Mouse (Mus musculus) forebrain, embryonic 16.5 days (tissue): Measurements from ENCODE around the gene Arsg. TPM values are rescaled to one million over a fixed set of nuclear protein-coding genes. Genes with fewer than 3 reads are reported as not detected.

Experiments used
- ATAC-seq: fragments of 200-750 bp; cut with Nextera tagmentation; 2 replicates; pipeline ENCODE4 v1.8.0; 2017; ENCODE audit warnings: mild to moderate bottlenecking, moderate library complexity
- H3K27ac ChIP-seq: fragments of 300-500 bp; sonication (generic); 2 replicates; pipeline ENCODE4 v1.5.1; 2014; ENCODE audit warnings: low read length, control low read depth
- H3K27me3 ChIP-seq: fragments of 300-500 bp; sonication (generic); replicated peaks from 2 replicates; pipeline ENCODE4 v1.6.1; 2014; ENCODE audit warnings: low read length; ENCODE audit not compliant: control insufficient read depth, insufficient read depth
- H3K36me3 ChIP-seq: fragments of 300-500 bp; sonication (generic); 2 replicates; pipeline ENCODE4 v1.6.1; 2014; ENCODE audit not compliant: control insufficient read depth, insufficient read depth
- H3K4me1 ChIP-seq: fragments of 300-500 bp; sonication (generic); replicated peaks from 2 replicates; pipeline ENCODE4 v1.6.1; 2014; ENCODE audit warnings: low read length; ENCODE audit not compliant: control insufficient read depth, insufficient read depth
- H3K4me2 ChIP-seq: fragments of 300-500 bp; sonication (generic); 2 replicates; pipeline ENCODE4 v1.6.1; 2014; ENCODE audit warnings: mild to moderate bottlenecking, low read length, control low read depth
- H3K4me3 ChIP-seq: fragments of 300-500 bp; sonication (generic); replicated peaks from 2 replicates; pipeline ENCODE4 v1.5.1; 2014; ENCODE audit warnings: mild to moderate bottlenecking, low read length, control low read depth
- H3K9ac ChIP-seq: fragments of 300-500 bp; sonication (generic); replicated peaks from 2 replicates; pipeline ENCODE4 v1.6.1; 2014; ENCODE audit warnings: low read depth, low read length, control low read depth
- H3K9me3 ChIP-seq: fragments of 300-500 bp; sonication (generic); 2 replicates; pipeline ENCODE4 v1.6.1; 2016; ENCODE audit warnings: low read length; ENCODE audit not compliant: control insufficient read depth
- WGBS: fragments of 180-500 bp; shearing (Covaris S2); extraction: QIAGEN DNeasy Blood & Tissue Kit; methylation state at CpG from one replicate; pipeline ENCODE4 v1.1.7; 2014; 5-methylcytosine and 5-hydroxymethylcytosine counted together
- polyA plus RNA-seq: library from polyadenylated mRNA; unstranded; fragments of >200 nt; fragmentation: Nextera tagmentation; extraction: Ambion mirVana; gene quantifications from 2 replicates; pipeline ENCODE4 v1.2.1, GENCODE M21; 2015

The Arsg gene
- polyA plus RNA-seq, 1 experiment from 2014 or later: 4.1 TPM

GRCm38 (mm10) chr11:109460586-109460985 lies 12.6 kb upstream of the Arsg start:
- H3K9ac ChIP-seq: no peak overlapping the region
- H3K4me1 ChIP-seq: no peaks in the 10 kb centered on the region
- H3K27ac ChIP-seq: no peak overlapping the region
- H3K9me3 ChIP-seq: no peaks in the 10 kb centered on the region
- H3K4me3 ChIP-seq: no peak overlapping the region
- no peak for ATAC-seq
- H3K4me2 ChIP-seq: no peak overlapping the region
- H3K27me3 ChIP-seq: no peaks in the 10 kb centered on the region
- no peaks in the 10 kb centered on the region for H3K36me3 ChIP-seq
- WGBS: 81% methylated on average over 5 of the region's 5 CpGs

GRCm38 (mm10) chr11:109465068-109465467 lies 8.1 kb upstream of the Arsg start:
- ATAC-seq: no peak

GRCm38 (mm10) chr11:109466987-109467386 lies 6.2 kb upstream of the Arsg start:
- Histone ChIP-seq H3K4me1 (peaks cover 3% of the 10 kb centered on the region), H3K27ac (no peak overlapping the region), H3K36me3 (no peaks in the 10 kb centered on the region), H3K9ac (no peak overlapping the region), H3K4me3 (no peak overlapping the region), H3K4me2 (no peak overlapping the region), H3K27me3 (no peaks in the 10 kb centered on the region), H3K9me3 (no peaks in the 10 kb centered on the region)
- ATAC-seq: no peak
- WGBS: 88% methylated on average over 8 of the region's 8 CpGs

More at GRCm38 (mm10) chr11:109465068-109465467, 8.1 kb upstream of the Arsg start:
- no peak overlapping the region for H3K9ac ChIP-seq
- no peaks in the 10 kb centered on the region for H3K27me3 ChIP-seq
- H3K9me3 ChIP-seq: no peaks in the 10 kb centered on the region
- 91% methylated on average over 4 of the region's 4 CpGs for WGBS
- H3K4me1 ChIP-seq: no peaks in the 10 kb centered on the region
- H3K36me3 ChIP-seq: no peaks in the 10 kb centered on the region
- H3K4me3 ChIP-seq: no peak overlapping the region
- H3K27ac ChIP-seq: no peak overlapping the region
- no peak overlapping the region for H3K4me2 ChIP-seq

GRCm38 (mm10) chr11:109468133-109468532 lies 5.0 kb upstream of the Arsg start:
- Histone ChIP-seq H3K4me3 (no peak overlapping the region), H3K9me3 (no peaks in the 10 kb centered on the region), H3K4me2 (no peak overlapping the region), H3K9ac (no peak overlapping the region), H3K27ac (no peak overlapping the region), H3K27me3 (no peaks in the 10 kb centered on the region), H3K36me3 (no peaks in the 10 kb centered on the region), H3K4me1 (peaks cover 9% of the 10 kb centered on the region)
- no peak for ATAC-seq
- WGBS: 90% methylated on average over 5 of the region's 5 CpGs

GRCm38 (mm10) chr11:109470170-109470569 lies 3.0 kb upstream of the Arsg start:
- H3K9ac ChIP-seq: no peak overlapping the region
- no peak overlapping the region for H3K4me3 ChIP-seq
- no peak for ATAC-seq
- no peaks in the 10 kb centered on the region for H3K36me3 ChIP-seq
- peaks cover 14% of the 10 kb centered on the region for H3K4me1 ChIP-seq
- H3K4me2 ChIP-seq: no peak overlapping the region
- no peaks in the 10 kb centered on the region for H3K27me3 ChIP-seq
- no peaks in the 10 kb centered on the region for H3K9me3 ChIP-seq
- no peak overlapping the region for H3K27ac ChIP-seq
- 66% methylated on average over 9 of the region's 9 CpGs for WGBS

- Histone ChIP-seq H3K36me3 (no peaks in the 10 kb centered on the region), H3K9ac (no peak overlapping the region), H3K27me3 (no peaks in the 10 kb centered on the region), H3K9me3 (no peaks in the 10 kb centered on the region), H3K4me3 (peak overlapping the region; percentile 76; the same call in 1 of the 2 replicates), H3K27ac (no peak overlapping the region), H3K4me1 (peaks cover 14% of the 10 kb centered on the region), H3K4me2 (peak overlapping the region; percentile 83)
- ATAC-seq: no peak
- 31% methylated on average over 15 of the region's 15 CpGs for WGBS
Measured at GRCm38 (mm10) chr11:109470921-109471861, 2.0 kb upstream of the Arsg start.

GRCm38 (mm10) chr11:109472171-109472691 lies 943 bp upstream of the Arsg start:
- under 1% methylated on average over 33 of the region's 33 CpGs for WGBS
- ATAC-seq: no peak
- peak overlapping the region; percentile 83 for H3K4me2 ChIP-seq

GRCm38 (mm10) chr11:109472821-109473170 lies 378 bp upstream of the Arsg start:
- Histone ChIP-seq H3K9me3 (no peaks in the 10 kb centered on the region), H3K9ac (peak overlapping the region; percentile 88), H3K4me3 (peak overlapping the region; percentile 76), H3K4me2 (peak overlapping the region; percentile 83), H3K36me3 (no peaks in the 10 kb centered on the region), H3K27me3 (no peaks in the 10 kb centered on the region), H3K4me1 (peaks cover 16% of the 10 kb centered on the region), H3K27ac (peak overlapping the region; percentile 88)
- ATAC-seq: peak; percentile 49
- WGBS: 0% methylated on average over 13 of the region's 13 CpGs

More at GRCm38 (mm10) chr11:109472171-109472691, 943 bp upstream of the Arsg start:
- Histone ChIP-seq H3K27me3 (no peaks in the 10 kb centered on the region), H3K4me3 (peak overlapping the region; percentile 76), H3K4me1 (peaks cover 16% of the 10 kb centered on the region), H3K9me3 (no peaks in the 10 kb centered on the region), H3K9ac (peak overlapping the region; percentile 88), H3K36me3 (no peaks in the 10 kb centered on the region), H3K27ac (no peak overlapping the region)

GRCm38 (mm10) chr11:109474086-109474742 lies 1.0 kb downstream of the Arsg start:
- ATAC-seq: peak; percentile 34
- 11% methylated on average over 14 of the region's 14 CpGs for WGBS

More at GRCm38 (mm10) chr11:109474086-109474742, 1.0 kb downstream of the Arsg start:
- peak overlapping the region; percentile 76 for H3K4me3 ChIP-seq
- peak overlapping the region; percentile 88 for H3K9ac ChIP-seq
- H3K4me1 ChIP-seq: peaks cover 16% of the 10 kb centered on the region
- no peaks in the 10 kb centered on the region for H3K36me3 ChIP-seq
- peak overlapping the region; percentile 88 for H3K27ac ChIP-seq
- H3K4me2 ChIP-seq: peak overlapping the region; percentile 83
- no peaks in the 10 kb centered on the region for H3K27me3 ChIP-seq
- H3K9me3 ChIP-seq: no peaks in the 10 kb centered on the region
